Comparison of ENCODE assay signal across 7 mouse cellular contexts in genomic region chr4:115058871-115059590, GRCm38 (mm10). TPM values are rescaled to one million over a fixed set of nuclear protein-coding genes. Genes with fewer than 3 reads are reported as not detected.
A peak's percentile ranks its signal among the peaks of the same experiment; 100 is the strongest.
DNase-seq lines count a peak whose midpoint lies in the region; ATAC-seq and TF ChIP-seq lines count a peak whose summit lies in the region.

No protein-coding gene starts in this region.

- peak overlapping the region; percentile 25 for H3K4me2 ChIP-seq in hindbrain, embryonic 12.5 days (replicated peaks)
- peak overlapping the region; percentile 38 for H3K4me2 ChIP-seq in lung, embryonic 16.5 days (ENCODE audit: low read depth, low read length)

- no peak for TF ChIP-seq CTCF in G1E (IDR thresholded peaks at IDR 0.05; ENCODE audit: low read depth, low read length)

- H3K4me1 ChIP-seq in G1E (ENCODE audit: insufficient read depth, low read depth, low read length): peaks cover 51% of the 10 kb centered on the region
- peaks cover 22% of the 10 kb centered on the region for H3K4me1 ChIP-seq in hindbrain, embryonic 12.5 days
- H3K4me1 ChIP-seq in lung, embryonic 16.5 days (replicated peaks; ENCODE audit: control insufficient read depth, insufficient read depth, low read length): peaks cover 18% of the 10 kb centered on the region

- DNase-seq in G1E (ENCODE audit: low spot score): no peak
- peak; percentile 82 for DNase-seq in c-Kit-positive CD71-positive TER-119-positive erythroid progenitor cells, embryonic 14.5 days (ENCODE audit: low spot score)
- no peak for DNase-seq in MN1 (ENCODE audit: low spot score)
- DNase-seq in thymus, postnatal 14 days: no peak
- no peak for DNase-seq in adipocyte (ENCODE audit: low spot score)

- under 1% methylated on average over 23 of the region's 23 CpGs for WGBS in hindbrain, embryonic 12.5 days
- WGBS in lung, embryonic 16.5 days: 3% methylated on average over 23 of the region's 23 CpGs

- H3K9me3 ChIP-seq in G1E (replicated peaks): no peaks in the 10 kb centered on the region
- H3K9me3 ChIP-seq in hindbrain, embryonic 12.5 days (replicated peaks): no peaks in the 10 kb centered on the region
- no peaks in the 10 kb centered on the region for H3K9me3 ChIP-seq in lung, embryonic 16.5 days (ENCODE audit: control insufficient read depth, low read length)

- H3K27me3 ChIP-seq in G1E (ENCODE audit: insufficient read depth, low read length): no peaks in the 10 kb centered on the region
- H3K27me3 ChIP-seq in hindbrain, embryonic 12.5 days: peaks cover 94% of the 10 kb centered on the region
- peaks cover 86% of the 10 kb centered on the region for H3K27me3 ChIP-seq in lung, embryonic 16.5 days (ENCODE audit: control insufficient read depth, insufficient read depth, low read depth, low read length)

- peak overlapping the region; percentile 76; the same call in 1 of the 2 replicates for H3K27ac ChIP-seq in hindbrain, embryonic 12.5 days
- peak overlapping the region; percentile 50 for H3K27ac ChIP-seq in lung, embryonic 16.5 days (ENCODE audit: low read length)

- ATAC-seq in G1E (ENCODE audit: extremely low read depth, insufficient number of reproducible peaks, low FRiP score, poor library complexity, severe bottlenecking): 0 out of 2 replicates have a peak, but pooled peaks have one; percentile 4
- ATAC-seq in hindbrain, embryonic 12.5 days (ENCODE audit: low FRiP score): no peak
- no peak for ATAC-seq in lung, embryonic 16.5 days (ENCODE audit: low read depth)

- no peak overlapping the region for H3K9ac ChIP-seq in hindbrain, embryonic 12.5 days
- H3K9ac ChIP-seq in lung, embryonic 16.5 days (ENCODE audit: low read length): peak overlapping the region; percentile 26

- peak overlapping the region; percentile 93 for H3K4me3 ChIP-seq in G1E (ENCODE audit: low read depth, low read length)
- H3K4me3 ChIP-seq in hindbrain, embryonic 12.5 days: peak overlapping the region; percentile 29
- peak overlapping the region; percentile 54 for H3K4me3 ChIP-seq in lung, embryonic 16.5 days (ENCODE audit: low read length)

- H3K36me3 ChIP-seq in G1E (replicated peaks): peaks cover 35% of the 10 kb centered on the region
- H3K36me3 ChIP-seq in hindbrain, embryonic 12.5 days: no peaks in the 10 kb centered on the region
- no peaks in the 10 kb centered on the region for H3K36me3 ChIP-seq in lung, embryonic 16.5 days (ENCODE audit: control insufficient read depth, insufficient read depth, low read length)

RNA-seq across cellular contexts. Expression of gene Tal1, which starts 2.8 kb away (rescaled TPM):
- total RNA-seq in G1E (2014; fragmentation: Nextera tagmentation) (155 and 174 TPM in 2 replicates), G1E (2017) (155 and 166 TPM in 2 replicates)
- polyA plus RNA-seq in G1E (2012): 239 and 262 TPM in 2 replicates
- polyA plus RNA-seq in hindbrain, embryonic 12.5 days (2016; fragmentation: Nextera tagmentation; extraction: Ambion mirVana): 6.0 and 7.0 TPM in 2 replicates
- polyA plus RNA-seq in lung, embryonic 16.5 days (2015; fragmentation: Nextera tagmentation; extraction: Ambion mirVana): 1.6 and 1.7 TPM in 2 replicates

RNA-seq across cellular contexts. Expression of gene Pdzk1ip1, which starts 29.5 kb away (rescaled TPM):
- total RNA-seq in G1E (2014; fragmentation: Nextera tagmentation): 2.4 and 3.0 TPM in 2 replicates
- 19.8 and 23.1 TPM in 2 replicates for total RNA-seq in G1E (2017)
- polyA plus RNA-seq in G1E (2012): 0.21 TPM in 1 of 2 replicates, not detected in the other
- 13.1 and 15.2 TPM in 2 replicates for polyA plus RNA-seq in hindbrain, embryonic 12.5 days (2016; fragmentation: Nextera tagmentation; extraction: Ambion mirVana)
- polyA plus RNA-seq in lung, embryonic 16.5 days (2015; fragmentation: Nextera tagmentation; extraction: Ambion mirVana): 33.8 and 37.9 TPM in 2 replicates

RNA-seq across cellular contexts. Expression of gene Stil, which starts 59.1 kb away (rescaled TPM):
- total RNA-seq in G1E (2014; fragmentation: Nextera tagmentation): 93.1 and 94.3 TPM in 2 replicates
- total RNA-seq in G1E (2017): 19.9 and 26.0 TPM in 2 replicates
- 2.8 and 4.0 TPM in 2 replicates for polyA plus RNA-seq in G1E (2012)
- 12.3 and 12.8 TPM in 2 replicates for polyA plus RNA-seq in hindbrain, embryonic 12.5 days (2016; fragmentation: Nextera tagmentation; extraction: Ambion mirVana)
- polyA plus RNA-seq in lung, embryonic 16.5 days (2015; fragmentation: Nextera tagmentation; extraction: Ambion mirVana): 14.2 and 18.1 TPM in 2 replicates

Comparison
In these comparisons a context has a peak if more than half of its experiments do, and no peak if none do; other contexts are left out.
1. H3K4me3 ChIP-seq: peak in every context shown above with its lines; median percentile 93 in G1E; 54 in lung, embryonic 16.5 days; 29 in hindbrain, embryonic 12.5 days.
2. RNA of gene Tal1, which starts 2.8 kb away (polyA plus RNA-seq): 239 to 262 TPM in G1E; 6.0 to 7.0 TPM in hindbrain, embryonic 12.5 days and 1.6 to 1.7 TPM in lung, embryonic 16.5 days; every median in the first group is over 10 times any median in the second.
3. RNA of gene Pdzk1ip1, which starts 29.5 kb away (polyA plus RNA-seq): 33.8 to 37.9 TPM in lung, embryonic 16.5 days and 13.1 to 15.2 TPM in hindbrain, embryonic 12.5 days; 0.21 TPM in G1E; every median in the first group is over 10 times any median in the second.